Mouse (Mus musculus) stomach, embryonic 14.5 days (tissue): Measurements from ENCODE around the gene Rasal1. TPM values are rescaled to one million over a fixed set of nuclear protein-coding genes. Genes with fewer than 3 reads are reported as not detected.

ENCODE experiments used
- ATAC-seq: fragments of 200-750 bp; cut with Nextera tagmentation; 2 replicates; pipeline ENCODE4 v1.8.0; 2017; ENCODE audit warnings: low read depth, moderate TSS enrichment; ENCODE audit not compliant: insufficient number of reproducible peaks, insufficient read depth, low FRiP score
- H3K27ac ChIP-seq: fragments of 300-500 bp; sonication (generic); 2 replicates; pipeline ENCODE4 v1.5.1; 2014; ENCODE audit warnings: mild to moderate bottlenecking, low read length, moderate library complexity, mixed read lengths
- H3K27me3 ChIP-seq: fragments of 300-500 bp; sonication (generic); 2 replicates; pipeline ENCODE4 v1.6.1; 2014; ENCODE audit warnings: low read length, control low read depth, mixed read lengths; ENCODE audit not compliant: control insufficient read depth, insufficient read depth
- H3K36me3 ChIP-seq: fragments of 300-500 bp; sonication (generic); 2 replicates; pipeline ENCODE4 v1.6.1; 2014; ENCODE audit warnings: mild to moderate bottlenecking, control low read depth, low read length, moderate library complexity, mixed read lengths; ENCODE audit not compliant: control insufficient read depth, insufficient read depth
- H3K4me1 ChIP-seq: fragments of 300-500 bp; sonication (generic); 2 replicates; pipeline ENCODE4 v1.6.1; 2014; ENCODE audit warnings: low read length, control low read depth, mixed read lengths; ENCODE audit not compliant: control insufficient read depth, insufficient read depth
- H3K4me2 ChIP-seq: fragments of 300-500 bp; sonication (generic); replicated peaks from 2 replicates; pipeline ENCODE4 v1.6.1; 2014; ENCODE audit warnings: low read depth, low read length, control low read depth
- H3K4me3 ChIP-seq: fragments of 300-500 bp; sonication (generic); 2 replicates; pipeline ENCODE4 v1.5.1; 2014; ENCODE audit warnings: low read depth, low read length, control low read depth
- H3K9ac ChIP-seq: fragments of 300-500 bp; sonication (generic); replicated peaks from 2 replicates; pipeline ENCODE4 v1.6.1; 2014; ENCODE audit warnings: low read depth, mild to moderate bottlenecking, control low read depth, low read length, moderate library complexity, mixed read lengths
- H3K9me3 ChIP-seq: fragments of 300-500 bp; sonication (generic); 2 replicates; pipeline ENCODE4 v1.6.1; 2016; ENCODE audit warnings: low read depth, low read length, control low read depth; ENCODE audit not compliant: control insufficient read depth
- WGBS: fragments of 180-500 bp; shearing (Covaris S2); extraction: QIAGEN DNeasy Blood & Tissue Kit; methylation state at CpG from one replicate; pipeline ENCODE4 v1.1.7; 2014; 5-methylcytosine and 5-hydroxymethylcytosine counted together
- polyA plus RNA-seq: library from polyadenylated mRNA; unstranded; fragments of >200 nt; fragmentation: Nextera tagmentation; extraction: Ambion mirVana; gene quantifications from 2 replicates; pipeline ENCODE4 v1.2.1, GENCODE M21; 2014

The Rasal1 gene
- polyA plus RNA-seq, 1 experiment from 2014 or later: 0.07 TPM

DNA sequence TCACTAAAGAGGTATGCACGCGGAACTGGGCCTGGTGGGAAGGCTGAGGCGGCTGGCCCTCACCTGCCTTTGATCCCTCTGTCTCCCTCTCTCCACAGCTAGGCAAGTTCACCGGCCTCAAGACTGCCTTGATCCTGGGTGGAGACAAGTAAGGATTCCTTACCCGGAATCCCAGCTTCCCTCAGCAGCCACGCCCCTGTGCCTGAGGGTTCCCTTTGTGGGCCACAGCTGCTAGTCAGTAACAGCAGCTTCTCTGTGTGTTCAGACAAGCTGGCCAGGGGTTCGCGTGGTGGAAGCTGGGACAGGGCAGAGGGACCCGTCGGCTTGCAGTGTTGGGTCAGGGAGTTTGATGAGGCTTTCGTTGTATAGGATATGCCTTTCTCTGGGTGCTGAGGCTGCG, 29.8 kb upstream of the Rasal1 start:
- no peak for ATAC-seq
- Histone ChIP-seq H3K4me2 (no peak overlapping the region), H3K4me1 (peaks cover 4% of the 10 kb centered on the region; the same call in 1 of the 2 replicates), H3K36me3 (peaks cover 58% of the 10 kb centered on the region), H3K27me3 (no peaks in the 10 kb centered on the region), H3K9me3 (no peaks in the 10 kb centered on the region), H3K4me3 (no peak overlapping the region), H3K27ac (no peak overlapping the region), H3K9ac (no peak overlapping the region)
- 81% methylated on average over 12 of the region's 12 CpGs for WGBS

- no peak for ATAC-seq
- H3K27ac ChIP-seq: no peak overlapping the region
- H3K9me3 ChIP-seq: no peaks in the 10 kb centered on the region
- H3K4me2 ChIP-seq: no peak overlapping the region
- H3K9ac ChIP-seq: no peak overlapping the region
- H3K4me1 ChIP-seq: no peaks in the 10 kb centered on the region; the same call in 1 of the 2 replicates
- no peaks in the 10 kb centered on the region for H3K27me3 ChIP-seq
- H3K36me3 ChIP-seq: peaks cover 63% of the 10 kb centered on the region
- 11% methylated on average over 5 of the region's 5 CpGs for WGBS
- no peak overlapping the region for H3K4me3 ChIP-seq
Measured at GRCm38 (mm10) chr5:120619201-120619600, 29.4 kb upstream of the Rasal1 start.

GRCm38 (mm10) chr5:120620375-120621077, 28.1 kb upstream of the Rasal1 start:
- no peak overlapping the region for H3K27ac ChIP-seq
- no peak overlapping the region for H3K9ac ChIP-seq
- no peaks in the 10 kb centered on the region for H3K27me3 ChIP-seq
- H3K36me3 ChIP-seq: peaks cover 73% of the 10 kb centered on the region
- 70% methylated on average over 18 of the region's 18 CpGs for WGBS
- H3K4me2 ChIP-seq: no peak overlapping the region
- no peak overlapping the region for H3K4me3 ChIP-seq
- no peak for ATAC-seq
- H3K4me1 ChIP-seq: no peaks in the 10 kb centered on the region
- H3K9me3 ChIP-seq: no peaks in the 10 kb centered on the region

GRCm38 (mm10) chr5:120621078-120621765, 27.4 kb upstream of the Rasal1 start:
- Histone ChIP-seq H3K36me3 (peaks cover 79% of the 10 kb centered on the region), H3K27me3 (no peaks in the 10 kb centered on the region), H3K4me3 (no peak overlapping the region), H3K4me2 (no peak overlapping the region), H3K27ac (no peak overlapping the region), H3K9ac (no peak overlapping the region), H3K9me3 (no peaks in the 10 kb centered on the region), H3K4me1 (no peaks in the 10 kb centered on the region)
- 94% methylated on average over 23 of the region's 23 CpGs for WGBS
- ATAC-seq: no peak

GRCm38 (mm10) chr5:120621846-120622197, 26.8 kb upstream of the Rasal1 start:
- Histone ChIP-seq H3K36me3 (peaks cover 80% of the 10 kb centered on the region), H3K9me3 (no peaks in the 10 kb centered on the region), H3K27me3 (no peaks in the 10 kb centered on the region), H3K27ac (no peak overlapping the region), H3K4me3 (no peak overlapping the region), H3K4me2 (no peak overlapping the region), H3K9ac (no peak overlapping the region), H3K4me1 (no peaks in the 10 kb centered on the region)
- 90% methylated on average over 10 of the region's 10 CpGs for WGBS
- no peak for ATAC-seq

- H3K9ac ChIP-seq: no peak overlapping the region
- peaks cover 81% of the 10 kb centered on the region for H3K36me3 ChIP-seq
- WGBS: 74% methylated on average over 5 of the region's 5 CpGs
- no peak overlapping the region for H3K4me2 ChIP-seq
- H3K4me3 ChIP-seq: no peak overlapping the region
- no peak for ATAC-seq
- no peaks in the 10 kb centered on the region for H3K27me3 ChIP-seq
- no peaks in the 10 kb centered on the region for H3K9me3 ChIP-seq
- no peak overlapping the region for H3K27ac ChIP-seq
- H3K4me1 ChIP-seq: no peaks in the 10 kb centered on the region
Measured at GRCm38 (mm10) chr5:120622198-120622851, 26.3 kb upstream of the Rasal1 start.

- 92% methylated on average over 10 of the region's 10 CpGs for WGBS
- H3K9me3 ChIP-seq: no peaks in the 10 kb centered on the region
- H3K4me3 ChIP-seq: no peak overlapping the region
- H3K36me3 ChIP-seq: peaks cover 68% of the 10 kb centered on the region
- H3K9ac ChIP-seq: no peak overlapping the region
- H3K4me1 ChIP-seq: no peaks in the 10 kb centered on the region
- H3K27me3 ChIP-seq: no peaks in the 10 kb centered on the region
- no peak for ATAC-seq
- no peak overlapping the region for H3K27ac ChIP-seq
- H3K4me2 ChIP-seq: no peak overlapping the region
Measured at GRCm38 (mm10) chr5:120624427-120624826, 24.2 kb upstream of the Rasal1 start.

GRCm38 (mm10) chr5:120626399-120626798, 22.2 kb upstream of the Rasal1 start:
- WGBS: 44% methylated on average over 17 of the region's 19 CpGs
- Histone ChIP-seq H3K27ac (no peak overlapping the region), H3K9me3 (no peaks in the 10 kb centered on the region), H3K36me3 (peaks cover 48% of the 10 kb centered on the region), H3K27me3 (no peaks in the 10 kb centered on the region), H3K9ac (no peak overlapping the region), H3K4me1 (no peaks in the 10 kb centered on the region), H3K4me3 (no peak overlapping the region), H3K4me2 (no peak overlapping the region)
- no peak for ATAC-seq
